Mouse (Mus musculus) ES-Bruce4 (cell line): Measurements from ENCODE around the gene Fjx1.

Experiments
- CTCF ChIP-seq: IDR thresholded peaks from one replicate; pipeline ENCODE4 v1.8.1; 2011; ENCODE audit warnings: low read depth, low read length
- EP300 ChIP-seq: IDR thresholded peaks from 2 replicates; pipeline ENCODE4 v1.6.1; 2011; ENCODE audit warnings: low read depth, low read length; ENCODE audit not compliant: insufficient read depth
- POLR2A ChIP-seq: IDR thresholded peaks from one replicate; pipeline ENCODE4 v1.8.1; 2011; ENCODE audit warnings: low read length; ENCODE audit not compliant: insufficient read depth

GRCm38 (mm10) chr2:102431084-102431483 is 21.2 kb downstream of the Fjx1 start:
- TF ChIP-seq CTCF (no peak), POLR2A (no peak), EP300 (no peak)
